Mouse (Mus musculus): ENCODE measurements around the gene 2410015M20Rik. TPM values are rescaled to one million over a fixed set of nuclear protein-coding genes. Genes with fewer than 3 reads are reported as not detected.

The 2410015M20Rik gene
- polyA plus RNA-seq, 1 experiment from 2014 or later: 179 TPM

DNA sequence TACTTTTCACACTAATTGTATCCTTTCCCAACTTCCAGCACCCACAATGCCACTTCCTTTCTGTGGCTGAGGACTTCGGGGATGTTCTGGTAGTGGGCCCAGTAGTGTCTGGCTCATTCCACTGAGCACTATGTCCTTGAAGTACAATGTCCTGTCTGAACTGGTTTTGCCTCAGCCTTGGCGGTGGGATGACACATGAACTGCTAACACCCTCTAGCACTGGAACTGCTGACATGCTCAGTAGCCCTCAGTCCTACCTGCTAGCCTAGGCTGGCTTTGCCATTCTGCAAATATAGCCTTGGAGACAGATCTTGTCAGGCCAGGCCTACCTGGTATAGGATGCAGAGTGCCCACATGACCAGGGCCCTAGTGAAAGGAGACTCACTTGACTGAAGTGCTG lies 47.7 kb downstream of the 2410015M20Rik start:
- 96% methylated on average over 2 of the region's 2 CpGs for WGBS
- no peak overlapping the region for H3K4me2 ChIP-seq (ENCODE audit: low read length)
- H3K36me3 ChIP-seq (ENCODE audit: control insufficient read depth, insufficient read depth): peaks cover 42% of the 10 kb centered on the region
- H3K27ac ChIP-seq (ENCODE audit: low read length): no peak overlapping the region
- no peaks in the 10 kb centered on the region for H3K9me3 ChIP-seq (ENCODE audit: control insufficient read depth, low read length)
- ATAC-seq: no peak
- no peaks in the 10 kb centered on the region for H3K27me3 ChIP-seq (replicated peaks; ENCODE audit: control insufficient read depth, insufficient read depth, low read length)
- no peaks in the 10 kb centered on the region for H3K4me1 ChIP-seq (replicated peaks; ENCODE audit: control insufficient read depth, insufficient read depth, low read length)
- no peak overlapping the region for H3K9ac ChIP-seq (replicated peaks; ENCODE audit: low read depth, low read length)
- H3K4me3 ChIP-seq (replicated peaks; ENCODE audit: low read length): no peak overlapping the region

DNA sequence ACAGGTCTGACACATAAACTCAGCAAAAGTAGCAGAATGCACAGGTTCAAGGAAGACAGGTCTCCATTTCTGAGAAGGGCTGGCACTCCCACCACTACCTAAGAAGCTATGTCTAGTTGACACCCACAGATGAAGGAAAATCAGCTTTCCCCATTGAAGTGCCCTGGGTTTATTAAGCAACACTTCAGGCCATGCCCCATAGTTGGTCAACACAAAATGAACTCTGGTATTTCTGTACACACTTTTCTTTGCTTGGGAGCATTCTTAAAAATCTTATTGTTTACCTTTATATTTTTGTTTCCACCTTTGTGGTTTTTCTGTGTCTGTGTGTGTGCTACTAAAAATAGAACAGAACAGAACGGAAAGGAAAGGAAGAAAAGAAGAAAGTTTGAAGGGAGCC lies 49.4 kb downstream of the 2410015M20Rik start:
- Histone ChIP-seq H3K4me1 (replicated peaks; ENCODE audit: control insufficient read depth, insufficient read depth, low read length) (no peaks in the 10 kb centered on the region), H3K27me3 (replicated peaks; ENCODE audit: control insufficient read depth, insufficient read depth, low read length) (no peaks in the 10 kb centered on the region), H3K36me3 (ENCODE audit: control insufficient read depth, insufficient read depth) (peaks cover 29% of the 10 kb centered on the region), H3K4me3 (replicated peaks; ENCODE audit: low read length) (no peak overlapping the region), H3K4me2 (ENCODE audit: low read length) (no peak overlapping the region), H3K27ac (ENCODE audit: low read length) (no peak overlapping the region), H3K9ac (replicated peaks; ENCODE audit: low read depth, low read length) (no peak overlapping the region), H3K9me3 (ENCODE audit: control insufficient read depth, low read length) (no peaks in the 10 kb centered on the region)
- ATAC-seq: no peak
- 53% methylated on average over 1 of the region's 1 CpGs for WGBS

DNA sequence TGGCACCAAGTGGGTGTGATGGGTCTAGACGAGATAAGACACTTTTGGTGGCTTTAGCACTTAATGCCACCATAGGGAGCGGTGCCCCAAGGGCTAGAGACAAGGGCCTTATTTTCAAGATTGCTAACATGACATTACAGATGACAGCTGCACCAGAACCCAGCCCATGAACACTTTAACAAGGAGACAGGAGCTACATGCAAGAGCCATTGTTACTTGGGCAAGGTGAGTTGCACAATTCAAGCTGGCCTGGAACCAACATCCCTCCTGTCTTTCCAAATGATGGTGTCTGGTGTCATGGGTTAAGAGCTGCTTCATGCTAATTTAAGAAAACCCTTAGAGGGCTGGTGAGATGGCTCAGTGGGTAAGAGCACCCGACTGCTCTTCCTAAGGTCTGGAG lies 50.2 kb downstream of the 2410015M20Rik start:
- Histone ChIP-seq H3K4me2 (ENCODE audit: low read length) (no peak overlapping the region), H3K4me3 (replicated peaks; ENCODE audit: low read length) (no peak overlapping the region), H3K27ac (ENCODE audit: low read length) (no peak overlapping the region), H3K36me3 (ENCODE audit: control insufficient read depth, insufficient read depth) (peaks cover 24% of the 10 kb centered on the region), H3K4me1 (replicated peaks; ENCODE audit: control insufficient read depth, insufficient read depth, low read length) (no peaks in the 10 kb centered on the region), H3K9ac (replicated peaks; ENCODE audit: low read depth, low read length) (no peak overlapping the region), H3K9me3 (ENCODE audit: control insufficient read depth, low read length) (no peaks in the 10 kb centered on the region), H3K27me3 (replicated peaks; ENCODE audit: control insufficient read depth, insufficient read depth, low read length) (no peaks in the 10 kb centered on the region)
- 73% methylated on average over 3 of the region's 3 CpGs for WGBS
- no peak for ATAC-seq

DNA sequence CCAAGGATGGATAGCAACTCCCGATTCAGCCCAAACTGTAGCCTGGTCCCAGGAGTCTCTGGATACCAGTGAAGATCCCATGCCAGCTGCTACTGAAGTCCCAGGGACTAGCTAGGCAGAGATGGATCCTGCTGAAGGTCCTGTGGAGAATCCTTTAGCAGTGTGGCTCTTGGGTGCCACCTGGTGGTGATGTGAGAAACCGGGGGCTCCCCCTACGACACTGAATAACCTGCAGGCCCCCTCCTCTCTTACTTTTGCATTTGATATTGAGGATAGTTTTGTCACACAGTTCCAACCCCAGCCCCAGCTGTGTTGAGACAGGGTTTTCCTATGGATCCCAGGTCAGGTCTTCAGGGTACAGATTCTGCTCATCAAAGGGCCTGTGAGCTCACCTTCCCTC lies 51.1 kb downstream of the 2410015M20Rik start:
- no peaks in the 10 kb centered on the region for H3K9me3 ChIP-seq (ENCODE audit: control insufficient read depth, low read length)
- 19% methylated on average over 3 of the region's 3 CpGs for WGBS
- H3K9ac ChIP-seq (replicated peaks; ENCODE audit: low read depth, low read length): no peak overlapping the region
- H3K36me3 ChIP-seq (ENCODE audit: control insufficient read depth, insufficient read depth): peaks cover 15% of the 10 kb centered on the region
- H3K4me1 ChIP-seq (replicated peaks; ENCODE audit: control insufficient read depth, insufficient read depth, low read length): no peaks in the 10 kb centered on the region
- H3K27ac ChIP-seq (ENCODE audit: low read length): no peak overlapping the region
- H3K27me3 ChIP-seq (replicated peaks; ENCODE audit: control insufficient read depth, insufficient read depth, low read length): no peaks in the 10 kb centered on the region
- no peak overlapping the region for H3K4me2 ChIP-seq (ENCODE audit: low read length)
- H3K4me3 ChIP-seq (replicated peaks; ENCODE audit: low read length): no peak overlapping the region
- ATAC-seq: peak; percentile 76

Other genes starting within 250 kb of the 2410015M20Rik start
- gene Ptprs, start 133.3 kb downstream of the 2410015M20Rik start, polyA plus RNA-seq (2015; fragmentation: Nextera tagmentation; extraction: Ambion mirVana): 359 and 391 TPM in 2 replicates
- gene Znrf4, start 97.3 kb downstream of the 2410015M20Rik start, polyA plus RNA-seq (2015; fragmentation: Nextera tagmentation; extraction: Ambion mirVana): 0.21 TPM in 1 of 2 replicates, not detected in the other
- 0.51 and 0.92 TPM in 2 replicates for gene Gm20219, start 55.4 kb downstream of the 2410015M20Rik start, polyA plus RNA-seq (2015; fragmentation: Nextera tagmentation; extraction: Ambion mirVana)
- 72.9 and 85.4 TPM in 2 replicates for gene Safb2, start 25.2 kb downstream of the 2410015M20Rik start, polyA plus RNA-seq (2015; fragmentation: Nextera tagmentation; extraction: Ambion mirVana)
- gene Safb, start 24.9 kb downstream of the 2410015M20Rik start, polyA plus RNA-seq (2015; fragmentation: Nextera tagmentation; extraction: Ambion mirVana): 121 and 133 TPM in 2 replicates
- 921 and 1,031 TPM in 2 replicates for gene Rpl36, start 3.6 kb upstream of the 2410015M20Rik start, polyA plus RNA-seq (2015; fragmentation: Nextera tagmentation; extraction: Ambion mirVana)
- 48.2 and 48.6 TPM in 2 replicates for gene Lonp1, start 17.1 kb upstream of the 2410015M20Rik start, polyA plus RNA-seq (2015; fragmentation: Nextera tagmentation; extraction: Ambion mirVana)
- gene Catsperd, start 18.4 kb upstream of the 2410015M20Rik start, polyA plus RNA-seq (2015; fragmentation: Nextera tagmentation; extraction: Ambion mirVana): 1.0 and 1.5 TPM in 2 replicates
- gene Ranbp3, start 63.5 kb upstream of the 2410015M20Rik start, polyA plus RNA-seq (2015; fragmentation: Nextera tagmentation; extraction: Ambion mirVana): 114 and 120 TPM in 2 replicates
- gene Ndufa11, start 108.0 kb upstream of the 2410015M20Rik start, polyA plus RNA-seq (2015; fragmentation: Nextera tagmentation; extraction: Ambion mirVana): 377 and 426 TPM in 2 replicates
- 20.6 and 21.8 TPM in 2 replicates for gene Vmac, start 108.3 kb upstream of the 2410015M20Rik start, polyA plus RNA-seq (2015; fragmentation: Nextera tagmentation; extraction: Ambion mirVana)
- gene Nrtn, start 147.8 kb upstream of the 2410015M20Rik start, polyA plus RNA-seq (2015; fragmentation: Nextera tagmentation; extraction: Ambion mirVana): 0.73 and 0.84 TPM in 2 replicates
- gene Dus3l, start 155.0 kb upstream of the 2410015M20Rik start, polyA plus RNA-seq (2015; fragmentation: Nextera tagmentation; extraction: Ambion mirVana): 73.5 and 90.4 TPM in 2 replicates
- 0.96 and 1.0 TPM in 2 replicates for gene Prr22, start 160.5 kb upstream of the 2410015M20Rik start, polyA plus RNA-seq (2015; fragmentation: Nextera tagmentation; extraction: Ambion mirVana)
- 3.7 and 4.2 TPM in 2 replicates for gene Rfx2, start 221.2 kb upstream of the 2410015M20Rik start, polyA plus RNA-seq (2015; fragmentation: Nextera tagmentation; extraction: Ambion mirVana)

All from forebrain, embryonic 16.5 days (tissue).